Mouse (Mus musculus) heart, adult 8-10 months (tissue): Measurements from ENCODE around the gene Mrtfb. TPM values are rescaled to one million over a fixed set of nuclear protein-coding genes. Genes with fewer than 3 reads are reported as not detected.
A peak's percentile ranks its signal among the peaks of the same experiment; 100 is the strongest.

Experiments used
- DNase-seq: peaks from one replicate; pipeline ENCODE4 v3.0.0; 2022; ENCODE audit warnings: low spot score
- total RNA-seq, 4 experiments: library from RNA; stranded (reverse); gene quantifications; 2 replicates each; pipeline ENCODE4 v1.2.4; 2022

Gene Mrtfb
- total RNA-seq, 4 experiments from 2014 or later = 24.5 to 32.8 (median 28.8) TPM

GRCm38 (mm10) chr16:13401591-13401990, 145.3 kb downstream of the Mrtfb start:
- DNase-seq = no peak

GRCm38 (mm10) chr16:13404656-13405055, 148.4 kb downstream of the Mrtfb start:
- no peak for DNase-seq

- DNase-seq = no peak
These were observed 149.1 kb downstream of the Mrtfb start for GRCm38 (mm10) chr16:13405403-13405802.

GRCm38 (mm10) chr16:13409530-13410163, 153.4 kb downstream of the Mrtfb start:
- peak; percentile 82 for DNase-seq

- DNase-seq = no peak
These were observed 154.5 kb downstream of the Mrtfb start for GRCm38 (mm10) chr16:13410760-13411159.

- DNase-seq = no peak
These were observed 155.2 kb downstream of the Mrtfb start for GRCm38 (mm10) chr16:13411531-13411930.

GRCm38 (mm10) chr16:13414566-13414965, 158.3 kb downstream of the Mrtfb start:
- DNase-seq = peak; percentile 30

- no peak for DNase-seq
These were observed 158.7 kb downstream of the Mrtfb start for GRCm38 (mm10) chr16:13414972-13415371.

GRCm38 (mm10) chr16:13415465-13415864, 159.2 kb downstream of the Mrtfb start:
- DNase-seq = no peak

- peak; percentile 60 for DNase-seq
These were observed 160.2 kb downstream of the Mrtfb start for GRCm38 (mm10) chr16:13416465-13416864.

- DNase-seq = no peak
These were observed 161.6 kb downstream of the Mrtfb start for GRCm38 (mm10) chr16:13417904-13418303.

- DNase-seq = no peak
These were observed 163.5 kb downstream of the Mrtfb start for GRCm38 (mm10) chr16:13419752-13420151.

- DNase-seq = no peak
These were observed 166.2 kb downstream of the Mrtfb start for GRCm38 (mm10) chr16:13422522-13422921.

- no peak for DNase-seq
These were observed 167.5 kb downstream of the Mrtfb start for GRCm38 (mm10) chr16:13423587-13424355.

GRCm38 (mm10) chr16:13425804-13426203, 169.5 kb downstream of the Mrtfb start:
- no peak for DNase-seq

GRCm38 (mm10) chr16:13426831-13427589, 170.7 kb downstream of the Mrtfb start:
- no peak for DNase-seq

- DNase-seq = no peak
These were observed 171.8 kb downstream of the Mrtfb start for GRCm38 (mm10) chr16:13428077-13428476.

GRCm38 (mm10) chr16:13428806-13429205, 172.5 kb downstream of the Mrtfb start:
- no peak for DNase-seq

- no peak for DNase-seq
These were observed 173.8 kb downstream of the Mrtfb start for GRCm38 (mm10) chr16:13429921-13430606.

- DNase-seq = no peak
These were observed 174.7 kb downstream of the Mrtfb start for GRCm38 (mm10) chr16:13430940-13431339.

GRCm38 (mm10) chr16:13435627-13436026, 179.3 kb downstream of the Mrtfb start:
- no peak for DNase-seq
